ENCODE assay signal across 24 mouse cellular contexts in the genomic region with DNA sequence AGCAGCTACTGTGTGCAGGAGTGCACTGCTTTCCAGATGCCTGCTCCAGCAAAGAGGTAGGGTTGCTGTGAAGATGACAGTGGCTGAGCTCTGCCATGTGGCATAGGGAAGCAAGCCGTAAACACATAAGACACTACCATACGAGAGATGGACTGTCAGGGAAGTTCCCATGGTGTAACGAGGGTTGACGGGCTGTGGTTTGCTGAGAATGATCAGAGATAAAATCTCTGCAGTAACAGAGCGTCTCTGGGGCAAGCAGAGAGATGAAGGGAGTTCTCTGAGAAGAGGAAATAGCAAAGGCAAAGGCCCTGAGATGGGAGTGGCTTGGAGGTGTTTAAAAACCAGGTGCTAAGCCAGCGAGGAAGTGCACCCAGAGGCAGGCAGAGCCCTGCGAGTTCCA. TPM values are rescaled to one million over a fixed set of nuclear protein-coding genes. Genes with fewer than 3 reads are reported as not detected.
DNase-seq lines count a peak whose midpoint lies in the region; ATAC-seq lines count a peak whose summit lies in the region.
"Had no signal": no experiment of that assay in that cellular context is flagged by ENCODE, and none has a peak within 500 bp of the region (broad histone marks: within the 10 kb centered on the region; RNA-seq: fewer than 3 reads in every experiment).

No protein-coding gene starts in this region.

- no peak overlapping the region for H3K9ac ChIP-seq in heart, embryonic 16.5 days (ENCODE audit: low read length)
- no peak overlapping the region for H3K9ac ChIP-seq in heart, embryonic 11.5 days (ENCODE audit: low read depth, low read length)
- no peak overlapping the region for H3K9ac ChIP-seq in midbrain, embryonic 13.5 days (replicated peaks)
- H3K9ac ChIP-seq: forebrain, embryonic 13.5 days; heart, embryonic 15.5 days; hindbrain, embryonic 14.5 days; liver, postnatal 0 days had no signal

- DNase-seq in thymus, postnatal 14 days: peak; percentile 35
- DNase-seq in right cerebral cortex, postnatal 36 days (ENCODE audit: low spot score in 2 of 2): no peak
- DNase-seq in urinary bladder, postnatal 10 days (ENCODE audit: low spot score): no peak
- DNase-seq: adrenal gland, postnatal 14 days; cerebellum, adult 9-10 months; gastrocnemius, adult 2 months; heart, postnatal 4 days; kidney, adult 9 months; kidney, postnatal 36 days; liver, postnatal 0 days; lung, postnatal 10 days; midbrain, embryonic 14.5 days; right cerebral cortex, adult 18-20 months had no signal

- H3K4me1 ChIP-seq in heart, embryonic 16.5 days (ENCODE audit: control insufficient read depth, insufficient read depth, low read length): peaks cover 8% of the 10 kb centered on the region; the same call in 1 of the 2 replicates
- no peaks in the 10 kb centered on the region for H3K4me1 ChIP-seq in heart, embryonic 11.5 days (ENCODE audit: control insufficient read depth, insufficient read depth, low read length)
- peaks cover 31% of the 10 kb centered on the region for H3K4me1 ChIP-seq in midbrain, embryonic 13.5 days (replicated peaks)

- 58% methylated on average over 7 of the region's 7 CpGs for WGBS in heart, embryonic 16.5 days
- WGBS in heart, embryonic 11.5 days (ENCODE audit: insufficient replicate concordance): 57% methylated on average over 7 of the region's 7 CpGs
- 81% methylated on average over 7 of the region's 7 CpGs for WGBS in midbrain, embryonic 13.5 days

- no peak overlapping the region for H3K4me3 ChIP-seq in heart, embryonic 16.5 days (ENCODE audit: low read length)
- H3K4me3 ChIP-seq in heart, embryonic 11.5 days (ENCODE audit: low read depth, low read length): no peak overlapping the region
- H3K4me3 ChIP-seq in midbrain, embryonic 13.5 days (replicated peaks): no peak overlapping the region
- H3K4me3 ChIP-seq: forebrain, embryonic 13.5 days; gastrocnemius, adult 2 months; heart, embryonic 15.5 days had no signal

- H3K36me3 ChIP-seq in heart, embryonic 16.5 days (ENCODE audit: control insufficient read depth, insufficient read depth): no peaks in the 10 kb centered on the region
- H3K36me3 ChIP-seq in heart, embryonic 11.5 days (ENCODE audit: control insufficient read depth, insufficient read depth, low read length): no peaks in the 10 kb centered on the region
- H3K36me3 ChIP-seq in midbrain, embryonic 13.5 days: peaks cover 10% of the 10 kb centered on the region
- H3K36me3 ChIP-seq: heart, embryonic 15.5 days had no signal

- no peaks in the 10 kb centered on the region for H3K9me3 ChIP-seq in heart, embryonic 16.5 days (replicated peaks; ENCODE audit: control insufficient read depth, low read length)
- H3K9me3 ChIP-seq in heart, embryonic 11.5 days (replicated peaks; ENCODE audit: control insufficient read depth, low read length): no peaks in the 10 kb centered on the region
- no peaks in the 10 kb centered on the region for H3K9me3 ChIP-seq in midbrain, embryonic 13.5 days
- H3K9me3 ChIP-seq: forebrain, embryonic 13.5 days; heart, embryonic 15.5 days had no signal

- no peak overlapping the region for H3K27ac ChIP-seq in heart, embryonic 16.5 days (ENCODE audit: low read length)
- no peak overlapping the region for H3K27ac ChIP-seq in heart, embryonic 11.5 days (ENCODE audit: low read depth, low read length)
- H3K27ac ChIP-seq in midbrain, embryonic 13.5 days: no peak overlapping the region
- H3K27ac ChIP-seq: forebrain, embryonic 13.5 days; gastrocnemius, adult 2 months; heart, embryonic 15.5 days; hindbrain, embryonic 14.5 days; stomach, postnatal 0 days had no signal

- no peak overlapping the region for H3K4me2 ChIP-seq in heart, embryonic 16.5 days (ENCODE audit: low read depth, low read length)
- H3K4me2 ChIP-seq in heart, embryonic 11.5 days: no peak overlapping the region
- H3K4me2 ChIP-seq in midbrain, embryonic 13.5 days (replicated peaks): no peak overlapping the region
- H3K4me2 ChIP-seq: forebrain, embryonic 13.5 days; heart, embryonic 15.5 days; hindbrain, embryonic 14.5 days; liver, embryonic 11.5 days had no signal

- no peaks in the 10 kb centered on the region for H3K27me3 ChIP-seq in heart, embryonic 16.5 days (ENCODE audit: control insufficient read depth, insufficient read depth, low read length)
- no peaks in the 10 kb centered on the region for H3K27me3 ChIP-seq in heart, embryonic 11.5 days (ENCODE audit: control insufficient read depth, insufficient read depth, low read length)
- H3K27me3 ChIP-seq in midbrain, embryonic 13.5 days: no peaks in the 10 kb centered on the region
- H3K27me3 ChIP-seq: forebrain, embryonic 13.5 days; heart, embryonic 15.5 days had no signal

- ATAC-seq in heart, embryonic 16.5 days (replicated peaks; ENCODE audit: extremely low read depth, insufficient read depth, low FRiP score): 0 out of 2 replicates have a peak, but pooled peaks have one; percentile 18
- no peak for ATAC-seq in heart, embryonic 11.5 days (replicated peaks; ENCODE audit: insufficient number of reproducible peaks, low FRiP score, low TSS enrichment)
- peak; percentile 81 for ATAC-seq in CD4-positive, CD25-positive, alpha-beta regulatory T cell, adult 4 months
- peak; percentile 93 for ATAC-seq in inflammation-experienced regulatory T-cells, adult 6 months
- ATAC-seq in midbrain, embryonic 13.5 days: no peak
- ATAC-seq: forebrain, embryonic 13.5 days; intestine, embryonic 16.5 days; liver, postnatal 0 days had no signal

RNA-seq across cellular contexts. Expression of a gene that starts 54.3 kb away (rescaled TPM):
- polyA plus RNA-seq in heart, embryonic 16.5 days (2015; fragmentation: Nextera tagmentation; extraction: Ambion mirVana): 10.1 and 10.8 TPM in 2 replicates
- polyA plus RNA-seq in heart, embryonic 11.5 days (2014; fragmentation: Nextera tagmentation; extraction: Ambion mirVana): 13.9 and 15.5 TPM in 2 replicates
- polyA plus RNA-seq in CD4-positive, CD25-positive, alpha-beta regulatory T cell, adult 4 months (2017; shearing (Covaris generic)): under 1 TPM in 1 of 2 experiments, not detected in 1; 0.43 TPM
- under 1 TPM in 1 of 3 experiments, not detected in 2; 0.41 TPM for polyA plus RNA-seq in inflammation-experienced regulatory T-cells, adult 6 months (2017; shearing (Covaris generic))
- 125 and 140 TPM in 2 replicates for polyA plus RNA-seq in midbrain, embryonic 13.5 days (2015; fragmentation: Nextera tagmentation; extraction: Ambion mirVana)

Comparison
In these comparisons a context has a peak if more than half of its experiments do, and no peak if none do; other contexts are left out.
1. ATAC-seq: peak in heart, embryonic 16.5 days (single experiment), CD4-positive, CD25-positive, alpha-beta regulatory T cell, adult 4 months (single experiment) and inflammation-experienced regulatory T-cells, adult 6 months (single experiment); none in heart, embryonic 11.5 days (single experiment) and midbrain, embryonic 13.5 days (single experiment).